In the genomic region with DNA sequence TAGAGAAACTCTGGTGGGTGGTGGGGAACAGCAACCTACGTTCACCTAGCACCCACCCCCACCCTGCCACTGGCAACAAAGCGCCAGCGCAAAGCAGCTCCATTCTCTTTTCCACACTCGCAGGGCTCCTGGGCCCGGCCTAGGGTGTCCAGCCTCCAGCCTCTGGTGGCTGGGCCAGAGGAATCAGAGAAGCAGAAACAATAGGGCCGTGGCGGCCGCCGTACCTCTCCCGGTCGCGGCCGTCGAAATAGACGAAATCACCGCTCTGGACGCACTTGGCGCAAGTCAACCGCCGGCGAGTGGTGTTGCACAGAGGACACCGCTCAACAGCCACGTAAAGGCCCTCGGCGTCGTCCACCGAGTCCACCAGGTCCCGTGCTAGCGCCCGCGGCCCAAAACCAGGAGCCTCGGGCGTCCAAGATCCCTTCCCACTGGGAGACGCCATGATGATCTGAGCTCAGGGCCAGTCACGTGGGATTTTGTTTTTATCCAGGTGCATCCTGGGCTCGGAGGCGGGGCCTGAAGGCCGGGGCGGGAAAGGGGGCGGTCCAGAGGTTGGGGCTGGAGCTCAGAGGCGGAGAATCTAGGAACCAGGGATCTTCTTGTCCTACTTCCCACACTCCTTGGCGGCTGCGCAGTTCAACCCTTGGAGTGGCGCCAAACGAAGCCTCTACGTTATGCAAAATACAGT, we compare ENCODE assay signal across 8 mouse cellular contexts. TPM values are rescaled to one million over a fixed set of nuclear protein-coding genes. Genes with fewer than 3 reads are reported as not detected.
A peak's percentile ranks its signal among the peaks of the same experiment; 100 is the strongest.
DNase-seq lines count a peak whose midpoint lies in the region; ATAC-seq lines count a peak whose summit lies in the region.

No protein-coding gene starts in this region.

- peak; percentile 92 for ATAC-seq in heart, embryonic 13.5 days (ENCODE audit: extremely low read depth, insufficient number of reproducible peaks, low FRiP score, low TSS enrichment)
- peak; percentile 98 for ATAC-seq in liver, embryonic 12.5 days
- peak; percentile 99 for ATAC-seq in stomach, embryonic 15.5 days (ENCODE audit: insufficient read depth, low FRiP score, low read depth)

- H3K9me3 ChIP-seq in heart, embryonic 13.5 days: no peaks in the 10 kb centered on the region
- no peaks in the 10 kb centered on the region for H3K9me3 ChIP-seq in liver, embryonic 12.5 days (replicated peaks)
- no peaks in the 10 kb centered on the region for H3K9me3 ChIP-seq in stomach, embryonic 15.5 days

- H3K4me3 ChIP-seq in brown adipose tissue, adult 24 weeks (ENCODE audit: insufficient read depth, low read depth, low read length): peak overlapping the region; percentile 88
- peak overlapping the region; percentile 82 for H3K4me3 ChIP-seq in heart, embryonic 13.5 days
- peak overlapping the region; percentile 82 for H3K4me3 ChIP-seq in liver, embryonic 12.5 days
- peak overlapping the region; percentile 92 for H3K4me3 ChIP-seq in stomach, embryonic 15.5 days (replicated peaks)

- H3K27ac ChIP-seq in brown adipose tissue, adult 24 weeks (replicated peaks; ENCODE audit: low read depth, low read length): peak overlapping the region; percentile 68
- peak overlapping the region; percentile 55 for H3K27ac ChIP-seq in heart, embryonic 13.5 days (replicated peaks)
- peak overlapping the region; percentile 50 for H3K27ac ChIP-seq in liver, embryonic 12.5 days
- H3K27ac ChIP-seq in stomach, embryonic 15.5 days: peak overlapping the region; percentile 26; the same call in 1 of the 2 replicates

- WGBS in heart, embryonic 13.5 days: 0% methylated on average over 46 of the region's 46 CpGs
- under 1% methylated on average over 46 of the region's 46 CpGs for WGBS in liver, embryonic 12.5 days (ENCODE audit: insufficient replicate concordance)
- WGBS in stomach, embryonic 15.5 days: under 1% methylated on average over 46 of the region's 46 CpGs

- peak overlapping the region; percentile 85 for H3K9ac ChIP-seq in heart, embryonic 13.5 days
- H3K9ac ChIP-seq in liver, embryonic 12.5 days: peak overlapping the region; percentile 78
- peak overlapping the region; percentile 82 for H3K9ac ChIP-seq in stomach, embryonic 15.5 days

- H3K36me3 ChIP-seq in heart, embryonic 13.5 days: no peaks in the 10 kb centered on the region
- H3K36me3 ChIP-seq in liver, embryonic 12.5 days: no peaks in the 10 kb centered on the region
- no peaks in the 10 kb centered on the region for H3K36me3 ChIP-seq in stomach, embryonic 15.5 days

- H3K27me3 ChIP-seq in heart, embryonic 13.5 days (replicated peaks): no peaks in the 10 kb centered on the region
- no peaks in the 10 kb centered on the region for H3K27me3 ChIP-seq in liver, embryonic 12.5 days (replicated peaks)
- H3K27me3 ChIP-seq in stomach, embryonic 15.5 days (replicated peaks): no peaks in the 10 kb centered on the region

- peak; percentile 87 for DNase-seq in CD4-positive, CD25-positive, alpha-beta regulatory T cell, adult 2 months (ENCODE audit: low read depth, low spot score)
- peak; percentile 74 for DNase-seq in fat pad, adult 2 months (ENCODE audit: extremely low read depth, low read depth, low spot score)
- DNase-seq in kidney, postnatal 10 days: peak; percentile 98
- DNase-seq in natural killer cell, adult 2 months (ENCODE audit: low spot score in 2 of 2): peak; percentile 65 to 74

- H3K4me2 ChIP-seq in heart, embryonic 13.5 days: peak overlapping the region; percentile 91
- peak overlapping the region; percentile 87 for H3K4me2 ChIP-seq in liver, embryonic 12.5 days
- H3K4me2 ChIP-seq in stomach, embryonic 15.5 days: peak overlapping the region; percentile 89

- H3K4me1 ChIP-seq in brown adipose tissue, adult 24 weeks (ENCODE audit: control insufficient read depth, insufficient read depth, insufficient read length, low read length): no peaks in the 10 kb centered on the region
- peaks cover 8% of the 10 kb centered on the region for H3K4me1 ChIP-seq in heart, embryonic 13.5 days
- peaks cover 22% of the 10 kb centered on the region for H3K4me1 ChIP-seq in liver, embryonic 12.5 days
- no peaks in the 10 kb centered on the region for H3K4me1 ChIP-seq in stomach, embryonic 15.5 days

RNA-seq across cellular contexts. Expression of gene Atg14, which starts 2.3 kb away (rescaled TPM):
- 5.5 and 7.8 TPM in 2 replicates for polyA plus RNA-seq in brown adipose tissue, adult 24 weeks (2012; ENCODE audit: insufficient read depth, insufficient read length, missing spikeins)
- 9.1 and 11.0 TPM in 2 replicates for polyA plus RNA-seq in heart, embryonic 13.5 days (2015; fragmentation: Nextera tagmentation; extraction: Ambion mirVana)
- polyA plus RNA-seq in liver, embryonic 12.5 days (2016; fragmentation: Nextera tagmentation; extraction: Ambion mirVana): 7.6 and 8.0 TPM in 2 replicates
- polyA plus RNA-seq in stomach, embryonic 15.5 days (2015; fragmentation: Nextera tagmentation; extraction: Ambion mirVana): 11.9 and 13.6 TPM in 2 replicates

Comparison
In these comparisons a context has a peak if more than half of its experiments do, and no peak if none do; other contexts are left out.
1. Peak in every context shown above with its lines: DNase-seq, ATAC-seq, H3K4me3 ChIP-seq and H3K27ac ChIP-seq.